Mouse (Mus musculus) erythroid progenitor cell, adult 5-6 weeks (primary cell): ENCODE measurements around the gene Capza2. TPM values are rescaled to one million over a fixed set of nuclear protein-coding genes. Genes with fewer than 3 reads are reported as not detected.
"Not testable (repeated sequence)": the region's sequence is repeated elsewhere in the genome, so short reads cannot be mapped to it uniquely, and the experiment has no call there.

ENCODE experiments used
- ATAC-seq: replicated peaks from 2 replicates; pipeline ENCODE4 v1.8.0; 2016; ENCODE audit warnings: moderate number of reproducible peaks, mild to moderate bottlenecking, moderate TSS enrichment, inconsistent platforms; ENCODE audit not compliant: poor library complexity, low FRiP score, severe bottlenecking
- total RNA-seq, 2 experiments: library from RNA; stranded (forward) in 1 of 2; stranded (reverse) in 1 of 2; fragments of 150-400 nt in 1 of 2; fragments of 186-747, 209-891 nt in 1 of 2; gene quantifications; 2 replicates each; pipeline versions ENCODE4 v1.2.3 to v1.2.4; 2015 to 2017; ENCODE audit warnings: low replicate concordance in 2 of 2

Gene Capza2
- total RNA-seq, 2 experiments from 2014 or later: 72.8 to 76.3 TPM

DNA sequence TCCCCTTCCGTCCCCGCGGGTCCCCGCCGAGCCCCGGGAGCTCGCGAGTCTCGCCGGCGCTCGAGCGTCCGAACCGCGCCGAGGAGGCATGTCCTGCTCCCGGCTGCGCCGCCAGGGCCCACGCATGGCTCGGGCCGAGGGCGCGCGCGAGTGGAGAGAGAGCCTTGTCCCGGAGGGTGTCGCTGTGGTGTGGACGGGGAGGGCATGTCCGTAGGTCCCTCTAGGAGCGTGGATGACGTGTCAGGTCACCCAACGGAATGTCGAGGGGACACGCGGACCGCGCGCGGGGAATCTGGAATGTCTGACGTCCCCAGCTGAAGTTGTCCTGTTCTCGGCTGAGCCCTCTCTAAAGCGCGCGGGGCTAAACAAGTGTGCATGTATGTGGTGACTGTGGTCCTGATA lies 58.5 kb downstream of the Capza2 start:
- ATAC-seq: peak; percentile 81

GRCm38 (mm10) chr6:17696321-17696734 lies 60.3 kb downstream of the Capza2 start:
- ATAC-seq: peak; percentile 50; the same call in 1 of the 2 replicates

DNA sequence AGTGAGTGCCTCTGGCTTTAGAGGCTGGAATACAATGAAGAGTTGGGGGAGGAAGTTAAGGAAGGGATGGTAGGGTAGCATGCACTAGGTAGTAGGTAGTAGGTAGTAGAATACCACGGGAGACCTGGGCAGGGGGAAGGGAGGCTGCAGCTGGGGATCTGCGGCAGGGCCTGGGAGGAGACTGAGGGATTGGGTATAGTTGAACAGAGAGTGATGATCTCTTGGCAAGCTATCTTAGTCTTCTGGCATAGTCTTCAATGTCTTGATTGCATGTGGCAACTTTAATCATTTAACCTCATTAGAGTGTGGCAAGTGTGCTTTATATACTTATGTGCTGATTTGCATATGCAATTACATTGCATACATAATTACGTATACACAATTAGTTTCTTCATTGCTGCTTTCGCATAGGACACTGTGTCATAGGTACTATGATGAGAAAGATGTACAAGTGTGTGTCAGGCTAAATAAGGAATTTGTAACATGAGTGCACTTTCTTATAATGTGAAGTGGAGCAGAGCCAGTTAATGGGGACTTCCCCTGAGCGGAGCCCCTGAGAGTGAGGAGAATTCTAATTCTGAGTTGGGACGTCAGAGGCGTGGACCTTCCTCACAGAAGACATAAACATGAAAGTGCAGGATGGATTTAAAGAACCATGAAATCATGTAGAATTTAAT lies 65.0 kb downstream of the Capza2 start:
- no peak for ATAC-seq

GRCm38 (mm10) chr6:17704038-17704437 lies 68.0 kb downstream of the Capza2 start:
- not testable (repeated sequence) for ATAC-seq

- no peak for ATAC-seq
These were observed 69.9 kb downstream of the Capza2 start for GRCm38 (mm10) chr6:17705973-17706372.

Other genes starting within 250 kb of the Capza2 start
- gene Met, start 172.4 kb upstream of the Capza2 start, total RNA-seq (2015; ENCODE audit: low replicate concordance): 1.8 and 3.4 TPM in 2 replicates
- gene Met, start 172.4 kb upstream of the Capza2 start, total RNA-seq (2017; ENCODE audit: low replicate concordance): 0.51 and 0.83 TPM in 2 replicates
- gene St7, start 56.7 kb downstream of the Capza2 start, total RNA-seq (2015; ENCODE audit: low replicate concordance): 48.6 and 50.1 TPM in 2 replicates
- 56.9 and 75.0 TPM in 2 replicates for gene St7, start 56.7 kb downstream of the Capza2 start, total RNA-seq (2017; ENCODE audit: low replicate concordance)